Mouse (Mus musculus): ENCODE results near the gene C1ra. TPM values are rescaled to one million over a fixed set of nuclear protein-coding genes. Genes with fewer than 3 reads are reported as not detected.
A peak's percentile ranks its signal among the peaks of the same experiment; 100 is the strongest.
"Not testable (repeated sequence)": the region's sequence is repeated elsewhere in the genome, so short reads cannot be mapped to it uniquely, and the experiment has no call there.

The C1ra gene
- polyA plus RNA-seq, 1 experiment from 2014 or later, result 0.19 TPM

GRCm38 (mm10) chr6:124508292-124508691 is 3.9 kb upstream of the C1ra start:
- no peaks in the 10 kb centered on the region for H3K9me3 ChIP-seq (replicated peaks)
- H3K4me1 ChIP-seq (replicated peaks), result no peaks in the 10 kb centered on the region
- WGBS, result 61% methylated on average over 10 of the region's 10 CpGs
- no peak overlapping the region for H3K4me3 ChIP-seq
- H3K9ac ChIP-seq, result no peak overlapping the region
- no peak for ATAC-seq (ENCODE audit: insufficient number of reproducible peaks, low FRiP score)
- no peak overlapping the region for H3K27ac ChIP-seq (ENCODE audit: poor library complexity, severe bottlenecking)
- H3K4me2 ChIP-seq, result no peak overlapping the region
- no peaks in the 10 kb centered on the region for H3K36me3 ChIP-seq
- H3K27me3 ChIP-seq (replicated peaks), result no peaks in the 10 kb centered on the region

DNA sequence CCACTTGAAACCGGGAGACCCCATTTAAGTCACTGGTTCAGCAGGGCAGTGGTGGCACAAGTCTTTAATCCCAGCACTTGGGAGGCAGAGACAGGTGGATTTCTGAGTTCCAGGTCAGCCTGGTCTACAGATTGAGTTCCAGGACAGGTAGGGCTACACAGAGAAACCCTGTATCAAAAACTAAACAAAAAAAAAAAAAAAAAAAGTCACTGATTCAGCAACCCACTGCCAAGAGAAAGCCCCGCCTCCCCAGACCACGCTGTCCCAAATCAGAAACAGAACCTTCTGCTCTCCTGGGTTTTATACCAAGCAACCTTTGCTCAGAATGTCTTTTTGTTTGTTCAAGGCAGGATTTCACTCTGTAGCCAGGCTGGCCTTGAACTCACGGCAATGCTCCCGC is 3.0 kb upstream of the C1ra start:
- WGBS, result 76% methylated on average over 4 of the region's 5 CpGs
- not testable (repeated sequence) for H3K9me3 ChIP-seq (replicated peaks); H3K36me3 ChIP-seq; H3K4me2 ChIP-seq; H3K9ac ChIP-seq; H3K4me3 ChIP-seq; H3K27me3 ChIP-seq (replicated peaks); ATAC-seq (ENCODE audit: insufficient number of reproducible peaks, low FRiP score); H3K27ac ChIP-seq (ENCODE audit: poor library complexity, severe bottlenecking); H3K4me1 ChIP-seq (replicated peaks)

- no peak overlapping the region for H3K9ac ChIP-seq
- no peaks in the 10 kb centered on the region for H3K27me3 ChIP-seq (replicated peaks)
- H3K4me1 ChIP-seq (replicated peaks), result no peaks in the 10 kb centered on the region
- H3K9me3 ChIP-seq (replicated peaks), result no peaks in the 10 kb centered on the region
- ATAC-seq (ENCODE audit: insufficient number of reproducible peaks, low FRiP score), result no peak
- H3K4me3 ChIP-seq, result no peak overlapping the region
- no peaks in the 10 kb centered on the region for H3K36me3 ChIP-seq
- H3K4me2 ChIP-seq, result no peak overlapping the region
- H3K27ac ChIP-seq (ENCODE audit: poor library complexity, severe bottlenecking), result no peak overlapping the region
- 59% methylated on average over 6 of the region's 6 CpGs for WGBS
Measured at GRCm38 (mm10) chr6:124511936-124512335, 269 bp upstream of the C1ra start.

GRCm38 (mm10) chr6:124517733-124518132 is 5.5 kb downstream of the C1ra start:
- not testable (repeated sequence) for H3K27ac ChIP-seq (ENCODE audit: poor library complexity, severe bottlenecking); ATAC-seq (ENCODE audit: insufficient number of reproducible peaks, low FRiP score); H3K36me3 ChIP-seq; H3K4me2 ChIP-seq; H3K4me3 ChIP-seq; H3K27me3 ChIP-seq (replicated peaks); H3K9ac ChIP-seq; H3K4me1 ChIP-seq (replicated peaks); H3K9me3 ChIP-seq (replicated peaks)
- WGBS, result 88% methylated on average over 4 of the region's 4 CpGs

- not testable (repeated sequence) for H3K27me3 ChIP-seq (replicated peaks); H3K4me3 ChIP-seq; H3K9me3 ChIP-seq (replicated peaks); H3K4me1 ChIP-seq (replicated peaks); H3K27ac ChIP-seq (ENCODE audit: poor library complexity, severe bottlenecking); H3K4me2 ChIP-seq; H3K36me3 ChIP-seq; H3K9ac ChIP-seq
- ATAC-seq (ENCODE audit: insufficient number of reproducible peaks, low FRiP score), result 0 out of 2 replicates have a peak, but pooled peaks have one; percentile 18
- 74% methylated on average over 7 of the region's 7 CpGs for WGBS
Measured at GRCm38 (mm10) chr6:124522082-124522481, 9.9 kb downstream of the C1ra start.

GRCm38 (mm10) chr6:124527881-124528280 is 15.7 kb downstream of the C1ra start:
- Histone ChIP-seq H3K27me3 (replicated peaks) (no peaks in the 10 kb centered on the region), H3K4me3 (no peak overlapping the region), H3K36me3 (no peaks in the 10 kb centered on the region), H3K4me1 (replicated peaks) (no peaks in the 10 kb centered on the region), H3K4me2 (no peak overlapping the region), H3K27ac (ENCODE audit: poor library complexity, severe bottlenecking) (no peak overlapping the region), H3K9ac (no peak overlapping the region), H3K9me3 (replicated peaks) (no peaks in the 10 kb centered on the region)
- 64% methylated on average over 3 of the region's 3 CpGs for WGBS
- ATAC-seq (ENCODE audit: insufficient number of reproducible peaks, low FRiP score), result no peak

- H3K27ac ChIP-seq (ENCODE audit: poor library complexity, severe bottlenecking), result no peak overlapping the region
- H3K9ac ChIP-seq, result no peak overlapping the region
- no peaks in the 10 kb centered on the region for H3K4me1 ChIP-seq (replicated peaks)
- ATAC-seq (ENCODE audit: insufficient number of reproducible peaks, low FRiP score), result no peak
- H3K9me3 ChIP-seq (replicated peaks), result no peaks in the 10 kb centered on the region
- H3K4me3 ChIP-seq, result no peak overlapping the region
- H3K36me3 ChIP-seq, result no peaks in the 10 kb centered on the region
- no peak overlapping the region for H3K4me2 ChIP-seq
- 74% methylated on average over 8 of the region's 8 CpGs for WGBS
- no peaks in the 10 kb centered on the region for H3K27me3 ChIP-seq (replicated peaks)
Measured at GRCm38 (mm10) chr6:124531077-124531476, 18.9 kb downstream of the C1ra start.

GRCm38 (mm10) chr6:124536125-124536829 is 24.1 kb downstream of the C1ra start:
- not testable (repeated sequence) for H3K36me3 ChIP-seq; H3K4me1 ChIP-seq (replicated peaks); H3K4me3 ChIP-seq; H3K4me2 ChIP-seq; H3K27ac ChIP-seq (ENCODE audit: poor library complexity, severe bottlenecking); H3K9ac ChIP-seq; ATAC-seq (ENCODE audit: insufficient number of reproducible peaks, low FRiP score); H3K9me3 ChIP-seq (replicated peaks); H3K27me3 ChIP-seq (replicated peaks)
- WGBS, result 67% methylated on average over 8 of the region's 8 CpGs

GRCm38 (mm10) chr6:124541176-124541575 is 29.0 kb downstream of the C1ra start:
- 61% methylated on average over 2 of the region's 2 CpGs for WGBS
- not testable (repeated sequence) for ATAC-seq (ENCODE audit: insufficient number of reproducible peaks, low FRiP score); H3K9me3 ChIP-seq (replicated peaks); H3K9ac ChIP-seq; H3K4me2 ChIP-seq; H3K4me3 ChIP-seq; H3K4me1 ChIP-seq (replicated peaks); H3K36me3 ChIP-seq; H3K27me3 ChIP-seq (replicated peaks); H3K27ac ChIP-seq (ENCODE audit: poor library complexity, severe bottlenecking)

GRCm38 (mm10) chr6:124542284-124542683 is 30.1 kb downstream of the C1ra start, which contains the start of gene C1s1:
C1s1 (minus strand) TSS chr6:124542359.
- H3K4me2 ChIP-seq; H3K36me3 ChIP-seq; H3K9me3 ChIP-seq (replicated peaks); H3K4me3 ChIP-seq; ATAC-seq (ENCODE audit: insufficient number of reproducible peaks, low FRiP score); H3K27me3 ChIP-seq (replicated peaks); H3K4me1 ChIP-seq (replicated peaks); H3K27ac ChIP-seq (ENCODE audit: poor library complexity, severe bottlenecking); H3K9ac ChIP-seq: not testable (repeated sequence)
- 6% methylated on average over 1 of the region's 1 CpGs for WGBS

- no peak for ATAC-seq (ENCODE audit: insufficient number of reproducible peaks, low FRiP score)
- Histone ChIP-seq H3K4me1 (replicated peaks) (no peaks in the 10 kb centered on the region), H3K27me3 (replicated peaks) (no peaks in the 10 kb centered on the region), H3K4me2 (no peak overlapping the region), H3K27ac (ENCODE audit: poor library complexity, severe bottlenecking) (no peak overlapping the region), H3K9ac (no peak overlapping the region), H3K36me3 (no peaks in the 10 kb centered on the region), H3K4me3 (no peak overlapping the region), H3K9me3 (replicated peaks) (peaks cover 5% of the 10 kb centered on the region; the same call in 1 of the 2 replicates)
- 73% methylated on average over 6 of the region's 6 CpGs for WGBS
Measured at GRCm38 (mm10) chr6:124544466-124544865, 32.3 kb downstream of the C1ra start.

- no peak overlapping the region for H3K27ac ChIP-seq (ENCODE audit: poor library complexity, severe bottlenecking)
- peaks cover 10% of the 10 kb centered on the region for H3K9me3 ChIP-seq (replicated peaks)
- WGBS, result 75% methylated on average over 2 of the region's 2 CpGs
- H3K4me2 ChIP-seq, result no peak overlapping the region
- H3K4me1 ChIP-seq (replicated peaks), result no peaks in the 10 kb centered on the region
- ATAC-seq (ENCODE audit: insufficient number of reproducible peaks, low FRiP score), result no peak
- no peak overlapping the region for H3K4me3 ChIP-seq
- H3K27me3 ChIP-seq (replicated peaks), result no peaks in the 10 kb centered on the region
- no peaks in the 10 kb centered on the region for H3K36me3 ChIP-seq
- H3K9ac ChIP-seq, result no peak overlapping the region
Measured at GRCm38 (mm10) chr6:124545425-124545824, 33.2 kb downstream of the C1ra start.
